Mouse (Mus musculus): ENCODE measurements at regions not wholly inside any gene's neighbourhood (a gene's known extent, or its start where the extent isn't known, plus 50 kb on each side); places are given as distances from the start of the nearest gene placed in this dataset.

GRCm38 (mm10) chr12:112340248-112340647 is 149.0 kb upstream of the A530016L24Rik start:
- TF ChIP-seq CTCF (IDR thresholded peaks at IDR 0.05; ENCODE audit: control insufficient read depth, insufficient read depth, low read length) (no peak), POLR2A (IDR thresholded peaks at IDR 0.05; ENCODE audit: borderline replicate concordance, control insufficient read depth, low read depth, low read length) (no peak)
- Histone ChIP-seq H3K27ac (ENCODE audit: control insufficient read depth, insufficient read depth, low read depth, low read length, poor library complexity) (no peak overlapping the region), H3K4me1 (ENCODE audit: control insufficient read depth, insufficient read depth, low read length) (no peaks in the 10 kb centered on the region), H3K4me3 (replicated peaks; ENCODE audit: control insufficient read depth, low read depth, low read length) (no peak overlapping the region)
- WGBS: 75% methylated on average over 5 of the region's 5 CpGs

GRCm38 (mm10) chr12:112341726-112342469 is 147.3 kb upstream of the A530016L24Rik start:
- no peaks in the 10 kb centered on the region for H3K4me1 ChIP-seq (ENCODE audit: control insufficient read depth, insufficient read depth, low read length)
- H3K27ac ChIP-seq (ENCODE audit: control insufficient read depth, insufficient read depth, low read depth, low read length, poor library complexity): no peak overlapping the region
- TF ChIP-seq CTCF (IDR thresholded peaks at IDR 0.05; ENCODE audit: control insufficient read depth, insufficient read depth, low read length) (no peak), POLR2A (IDR thresholded peaks at IDR 0.05; ENCODE audit: borderline replicate concordance, control insufficient read depth, low read depth, low read length) (no peak)
- 61% methylated on average over 8 of the region's 8 CpGs for WGBS
- H3K4me3 ChIP-seq (replicated peaks; ENCODE audit: control insufficient read depth, low read depth, low read length): no peak overlapping the region

DNA sequence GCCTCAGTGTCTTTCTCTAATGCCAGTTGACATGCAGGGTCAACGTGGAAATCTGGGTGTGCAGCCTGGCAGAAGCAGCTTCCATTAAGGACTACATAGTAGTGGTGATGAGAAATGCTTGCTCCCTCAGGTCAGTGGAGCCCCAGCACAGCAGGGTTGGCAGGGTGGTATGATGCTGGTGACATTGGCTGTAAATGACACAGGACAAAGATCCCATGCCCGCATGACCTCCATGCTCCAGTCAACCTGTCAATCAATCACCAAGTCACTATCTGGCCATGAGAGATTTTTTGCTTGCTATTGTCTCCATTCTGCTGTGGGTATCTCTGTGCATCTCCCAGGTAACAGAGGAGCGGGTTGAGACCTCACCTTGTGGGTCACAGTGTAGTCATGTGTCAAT is 146.2 kb upstream of the A530016L24Rik start:
- Histone ChIP-seq H3K4me3 (replicated peaks; ENCODE audit: control insufficient read depth, low read depth, low read length) (no peak overlapping the region), H3K4me1 (ENCODE audit: control insufficient read depth, insufficient read depth, low read length) (no peaks in the 10 kb centered on the region), H3K27ac (ENCODE audit: control insufficient read depth, insufficient read depth, low read depth, low read length, poor library complexity) (no peak overlapping the region)
- TF ChIP-seq POLR2A (IDR thresholded peaks at IDR 0.05; ENCODE audit: borderline replicate concordance, control insufficient read depth, low read depth, low read length) (no peak), CTCF (IDR thresholded peaks at IDR 0.05; ENCODE audit: control insufficient read depth, insufficient read depth, low read length) (no peak)
- WGBS: 76% methylated on average over 3 of the region's 3 CpGs

- Histone ChIP-seq H3K4me3 (replicated peaks; ENCODE audit: control insufficient read depth, low read depth, low read length) (no peak overlapping the region), H3K27ac (ENCODE audit: control insufficient read depth, insufficient read depth, low read depth, low read length, poor library complexity) (no peak overlapping the region), H3K4me1 (ENCODE audit: control insufficient read depth, insufficient read depth, low read length) (no peaks in the 10 kb centered on the region)
- 86% methylated on average over 10 of the region's 10 CpGs for WGBS
- no peak for TF ChIP-seq CTCF (IDR thresholded peaks at IDR 0.05; ENCODE audit: control insufficient read depth, insufficient read depth, low read length)
- no peak for TF ChIP-seq POLR2A (IDR thresholded peaks at IDR 0.05; ENCODE audit: borderline replicate concordance, control insufficient read depth, low read depth, low read length)
Measured at GRCm38 (mm10) chr12:112344285-112344684, 145.0 kb upstream of the A530016L24Rik start.

- TF ChIP-seq POLR2A (IDR thresholded peaks at IDR 0.05; ENCODE audit: borderline replicate concordance, control insufficient read depth, low read depth, low read length) (no peak), CTCF (IDR thresholded peaks at IDR 0.05; ENCODE audit: control insufficient read depth, insufficient read depth, low read length) (no peak)
- H3K4me1 ChIP-seq (ENCODE audit: control insufficient read depth, insufficient read depth, low read length): no peaks in the 10 kb centered on the region
- WGBS: 71% methylated on average over 5 of the region's 5 CpGs
- no peak overlapping the region for H3K4me3 ChIP-seq (replicated peaks; ENCODE audit: control insufficient read depth, low read depth, low read length)
- no peak overlapping the region for H3K27ac ChIP-seq (ENCODE audit: control insufficient read depth, insufficient read depth, low read depth, low read length, poor library complexity)
Measured at GRCm38 (mm10) chr12:112345797-112346196, 143.5 kb upstream of the A530016L24Rik start.

GRCm38 (mm10) chr12:112348116-112348515 is 141.1 kb upstream of the A530016L24Rik start:
- Histone ChIP-seq H3K4me1 (ENCODE audit: control insufficient read depth, insufficient read depth, low read length) (no peaks in the 10 kb centered on the region), H3K4me3 (replicated peaks; ENCODE audit: control insufficient read depth, low read depth, low read length) (no peak overlapping the region), H3K27ac (ENCODE audit: control insufficient read depth, insufficient read depth, low read depth, low read length, poor library complexity) (no peak overlapping the region)
- 90% methylated on average over 9 of the region's 9 CpGs for WGBS
- TF ChIP-seq CTCF (IDR thresholded peaks at IDR 0.05; ENCODE audit: control insufficient read depth, insufficient read depth, low read length): no peak
- TF ChIP-seq POLR2A (IDR thresholded peaks at IDR 0.05; ENCODE audit: borderline replicate concordance, control insufficient read depth, low read depth, low read length): no peak

- 79% methylated on average over 17 of the region's 17 CpGs for WGBS
- Histone ChIP-seq H3K4me1 (ENCODE audit: control insufficient read depth, insufficient read depth, low read length) (no peaks in the 10 kb centered on the region), H3K4me3 (replicated peaks; ENCODE audit: control insufficient read depth, low read depth, low read length) (no peak overlapping the region), H3K27ac (ENCODE audit: control insufficient read depth, insufficient read depth, low read depth, low read length, poor library complexity) (no peak overlapping the region)
- TF ChIP-seq CTCF (IDR thresholded peaks at IDR 0.05; ENCODE audit: control insufficient read depth, insufficient read depth, low read length) (no peak), POLR2A (IDR thresholded peaks at IDR 0.05; ENCODE audit: borderline replicate concordance, control insufficient read depth, low read depth, low read length) (no peak)
Measured at GRCm38 (mm10) chr12:112349676-112350318, 139.5 kb upstream of the A530016L24Rik start.

DNA sequence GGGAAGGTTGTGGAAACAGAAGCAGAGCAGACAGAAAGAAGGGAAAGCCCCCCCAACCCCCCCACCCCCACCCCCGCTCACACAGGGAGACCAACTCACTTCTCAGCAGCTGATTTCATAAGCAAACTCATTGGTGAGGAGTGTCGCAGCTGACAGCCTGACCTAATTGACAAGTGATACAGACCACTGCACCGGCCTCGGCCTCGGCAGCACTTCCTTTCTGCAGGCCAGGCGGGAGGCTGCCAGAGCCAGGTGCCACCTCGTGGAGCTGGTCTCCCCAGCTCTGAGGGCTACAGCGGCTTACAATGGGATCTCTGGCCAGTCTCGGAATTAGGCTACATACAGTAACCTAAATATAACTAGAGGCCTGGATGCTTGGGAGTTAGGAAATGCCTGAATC is 138.5 kb upstream of the A530016L24Rik start:
- no peak overlapping the region for H3K4me3 ChIP-seq (replicated peaks; ENCODE audit: control insufficient read depth, low read depth, low read length)
- no peaks in the 10 kb centered on the region for H3K4me1 ChIP-seq (ENCODE audit: control insufficient read depth, insufficient read depth, low read length)
- H3K27ac ChIP-seq (ENCODE audit: control insufficient read depth, insufficient read depth, low read depth, low read length, poor library complexity): no peak overlapping the region
- WGBS: 27% methylated on average over 9 of the region's 9 CpGs
- TF ChIP-seq POLR2A (IDR thresholded peaks at IDR 0.05; ENCODE audit: borderline replicate concordance, control insufficient read depth, low read depth, low read length) (no peak), CTCF (IDR thresholded peaks at IDR 0.05; ENCODE audit: control insufficient read depth, insufficient read depth, low read length) (no peak)
